Mouse (Mus musculus) MEL (cell line): ENCODE measurements around the gene Adam19. TPM values are rescaled to one million over a fixed set of nuclear protein-coding genes. Genes with fewer than 3 reads are reported as not detected.

Experiments
- DNase-seq: peaks from one replicate; pipeline ENCODE4 v3.0.0; 2011; ENCODE audit warnings: low read depth, low spot score
- H3K27ac ChIP-seq: 2 replicates; pipeline ENCODE4 v1.5.1; 2012; ENCODE audit warnings: low read depth, mild to moderate bottlenecking, control low read depth, low read length, moderate library complexity; ENCODE audit not compliant: control insufficient read depth
- H3K27me3 ChIP-seq, 2 experiments: fragments of 150-350 bp in 1 of 2; sonication (generic) in 1 of 2; 2 replicates each; pipeline ENCODE4 v1.6.1; 2012; ENCODE audit warnings: low read length in 2 of 2, mild to moderate bottlenecking in 2 of 2, improper control_type of control experiment in 1 of 2, moderate library complexity in 1 of 2; ENCODE audit not compliant: insufficient read depth in 2 of 2, control insufficient read depth in 1 of 2
- H3K36me3 ChIP-seq, 2 experiments: 2 replicates each; pipeline ENCODE4 v1.6.1; 2012 to 2014; ENCODE audit warnings: low read length in 2 of 2, improper control_type of control experiment in 1 of 2, inconsistent platforms in 1 of 2, mild to moderate bottlenecking in 1 of 2; ENCODE audit not compliant: insufficient read depth in 2 of 2, control insufficient read depth in 1 of 2
- H3K4me1 ChIP-seq, 2 experiments: fragments of 150-350 bp in 1 of 2; sonication (generic) in 1 of 2; 2 replicates each; pipeline ENCODE4 v1.6.1; 2012; ENCODE audit warnings: low read length in 2 of 2, improper control_type of control experiment in 1 of 2, mild to moderate bottlenecking in 1 of 2; ENCODE audit not compliant: insufficient read depth in 2 of 2, control insufficient read depth in 1 of 2
- H3K4me3 ChIP-seq, 2 experiments: fragments of 150-350 bp in 1 of 2; sonication (generic) in 1 of 2; 2 replicates each; pipeline ENCODE4 v1.5.1; 2012; ENCODE audit warnings: low read depth in 2 of 2, low read length in 2 of 2, mild to moderate bottlenecking in 2 of 2, moderate library complexity in 2 of 2, control low read depth in 1 of 2, improper control_type of control experiment in 1 of 2; ENCODE audit not compliant: control insufficient read depth in 1 of 2, insufficient read depth in 1 of 2
- H3K79me2 ChIP-seq: 2 replicates; pipeline ENCODE4 v1.6.1; 2012; ENCODE audit warnings: mild to moderate bottlenecking, low read length, moderate library complexity; ENCODE audit not compliant: control insufficient read depth, poor library complexity, insufficient read depth
- H3K9ac ChIP-seq: 2 replicates; pipeline ENCODE4 v1.6.1; 2012; ENCODE audit warnings: low read depth, mild to moderate bottlenecking, control low read depth, low read length, moderate library complexity; ENCODE audit not compliant: control insufficient read depth, poor library complexity, severe bottlenecking
- H3K9me3 ChIP-seq: fragments of 150-350 bp; sonication (generic); replicated peaks from 2 replicates; pipeline ENCODE4 v1.6.1; 2012; ENCODE audit warnings: mild to moderate bottlenecking, low read length, improper control_type of control experiment, moderate library complexity; ENCODE audit not compliant: insufficient read depth
- BHLHE40 ChIP-seq: IDR thresholded peaks from 2 replicates; pipeline ENCODE4 v1.6.1; 2012; ENCODE audit warnings: low read depth, mild to moderate bottlenecking, inconsistent platforms, low read length, improper control_type of control experiment, borderline replicate concordance
- CHD2 ChIP-seq: IDR thresholded peaks from 2 replicates; pipeline ENCODE4 v1.6.1; 2011; ENCODE audit warnings: low read length, improper control_type of control experiment
- CTCF ChIP-seq, 3 experiments: IDR thresholded peaks in 2 of 3; conservative IDR thresholded peaks in 1 of 3; 2 replicates each; pipeline ENCODE4 v1.5.1; 2011 to 2012; ENCODE audit warnings: low read length in 3 of 3, low read depth in 2 of 3, mild to moderate bottlenecking in 2 of 3, improper control_type of control experiment in 1 of 3, inconsistent platforms in 1 of 3, mixed read lengths in 1 of 3, moderate library complexity in 1 of 3; ENCODE audit not compliant: control insufficient read depth in 1 of 3, insufficient read depth in 1 of 3, poor library complexity in 1 of 3, severe bottlenecking in 1 of 3
- ELF1 ChIP-seq: IDR thresholded peaks from 2 replicates; pipeline ENCODE4 v1.6.1; 2014; ENCODE audit warnings: low read depth, mild to moderate bottlenecking, inconsistent platforms, low read length, improper control_type of control experiment, moderate library complexity
- EP300 ChIP-seq, 2 experiments: IDR thresholded peaks; 2 replicates each; pipeline ENCODE4 v1.6.1; 2011; ENCODE audit warnings: improper control_type of control experiment in 2 of 2, low read length in 2 of 2, low read depth in 1 of 2, mild to moderate bottlenecking in 1 of 2
- ETS1 ChIP-seq: IDR thresholded peaks from 2 replicates; pipeline ENCODE4 v1.6.1; 2012; ENCODE audit warnings: low read depth, mild to moderate bottlenecking, inconsistent platforms, low read length, improper control_type of control experiment, moderate library complexity
- GATA1 ChIP-seq: IDR thresholded peaks from 2 replicates; pipeline ENCODE4 v1.6.1; 2011; ENCODE audit warnings: low read depth, low read length, improper control_type of control experiment
- HCFC1 ChIP-seq: IDR thresholded peaks from 2 replicates; pipeline ENCODE4 v1.6.1; 2012; ENCODE audit warnings: low read depth, mild to moderate bottlenecking, inconsistent platforms, low read length, improper control_type of control experiment, moderate library complexity
- JUND ChIP-seq: IDR thresholded peaks from 2 replicates; pipeline ENCODE4 v1.6.1; 2011; ENCODE audit warnings: low read depth, mild to moderate bottlenecking, improper control_type of control experiment, low read length
- KAT2A ChIP-seq: conservative IDR thresholded peaks from 2 replicates; pipeline ENCODE4 v1.6.1; 2012; ENCODE audit warnings: low read depth, low read length, improper control_type of control experiment, inconsistent platforms
- MAFK ChIP-seq: IDR thresholded peaks from 2 replicates; pipeline ENCODE4 v1.6.1; 2011; ENCODE audit warnings: low read depth, mild to moderate bottlenecking, low read length, improper control_type of control experiment, borderline replicate concordance
- MAX ChIP-seq: IDR thresholded peaks from 2 replicates; pipeline ENCODE4 v1.6.1; 2011; ENCODE audit warnings: low read length, improper control_type of control experiment
- MAZ ChIP-seq: IDR thresholded peaks from 2 replicates; pipeline ENCODE4 v1.6.1; 2012; ENCODE audit warnings: low read depth, mild to moderate bottlenecking, inconsistent platforms, low read length, improper control_type of control experiment
- MYC ChIP-seq: IDR thresholded peaks from 2 replicates; pipeline ENCODE4 v1.6.1; 2011; ENCODE audit warnings: low read depth, mild to moderate bottlenecking, low read length, improper control_type of control experiment, moderate library complexity
- NELFE ChIP-seq: IDR thresholded peaks from 2 replicates; pipeline ENCODE4 v1.6.1; 2011; ENCODE audit warnings: low read depth, low read length, improper control_type of control experiment
- NRF1 ChIP-seq: IDR thresholded peaks from 2 replicates; pipeline ENCODE4 v1.6.1; 2014; ENCODE audit warnings: low read depth, mild to moderate bottlenecking, inconsistent platforms, low read length, improper control_type of control experiment, moderate library complexity; ENCODE audit not compliant: poor library complexity, insufficient read depth, severe bottlenecking
- POLR2AphosphoS5 ChIP-seq: IDR thresholded peaks from 2 replicates; pipeline ENCODE4 v1.6.1; 2012; ENCODE audit warnings: low read depth, borderline replicate concordance, mild to moderate bottlenecking, inconsistent platforms, low read length, moderate library complexity, mixed read lengths
- RAD21 ChIP-seq: IDR thresholded peaks from 2 replicates; pipeline ENCODE4 v1.6.1; 2011; ENCODE audit warnings: mild to moderate bottlenecking, low read depth, low read length, improper control_type of control experiment
- SIN3A ChIP-seq: IDR thresholded peaks from 2 replicates; pipeline ENCODE4 v1.6.1; 2012; ENCODE audit warnings: low read length, improper control_type of control experiment, inconsistent platforms
- SMC3 ChIP-seq: IDR thresholded peaks from 2 replicates; pipeline ENCODE4 v1.6.1; 2011; ENCODE audit warnings: low read depth, low read length, improper control_type of control experiment
- TAL1 ChIP-seq: IDR thresholded peaks from 2 replicates; pipeline ENCODE4 v1.6.1; 2012; ENCODE audit warnings: mild to moderate bottlenecking, inconsistent platforms, low read length, moderate library complexity, mixed read lengths
- TBP ChIP-seq: IDR thresholded peaks from 2 replicates; pipeline ENCODE4 v1.8.0; 2011; ENCODE audit warnings: low read depth, low read length, improper control_type of control experiment
- USF1 ChIP-seq: IDR thresholded peaks from 2 replicates; pipeline ENCODE4 v1.6.1; 2014; ENCODE audit warnings: low read depth, mild to moderate bottlenecking, inconsistent platforms, low read length, improper control_type of control experiment, moderate library complexity
- USF2 ChIP-seq, 2 experiments: IDR thresholded peaks; 2 replicates each; pipeline ENCODE4 v1.6.1; 2011 to 2012; ENCODE audit warnings: improper control_type of control experiment in 2 of 2, low read length in 2 of 2, borderline replicate concordance in 1 of 2, inconsistent platforms in 1 of 2, low read depth in 1 of 2, mild to moderate bottlenecking in 1 of 2; ENCODE audit not compliant: insufficient read depth in 1 of 2
- ZKSCAN1 ChIP-seq: IDR thresholded peaks from 2 replicates; pipeline ENCODE4 v1.6.1; 2012; ENCODE audit warnings: low read depth, mild to moderate bottlenecking, inconsistent platforms, low read length, improper control_type of control experiment, moderate library complexity
- polyA plus RNA-seq, 2 experiments: library from polyadenylated mRNA; stranded (reverse) in 1 of 2; unstranded in 1 of 2; fragments of >175 nt in 1 of 2; fragments of >200 nt in 1 of 2; gene quantifications; 2 replicates each; pipeline versions ENCODE4 v1.2.1 to v1.2.4; 2012; ENCODE audit warnings: low replicate concordance in 2 of 2, low read depth in 1 of 2; ENCODE audit not compliant: insufficient read length in 2 of 2, insufficient read depth in 1 of 2, missing spikeins in 1 of 2
- total RNA-seq: library from RNA; depleted of rRNA; stranded (reverse); fragments of 300-350 nt; gene quantifications from 2 replicates; pipeline ENCODE4 v1.2.3, GENCODE M21; 2012

The Adam19 gene
- total and polyA plus RNA-seq, 3 experiments = 0.12 to 0.19 TPM; not detected in 1

- no peak overlapping the region for H3K4me3 ChIP-seq
- DNase-seq = no peak
- H3K36me3 ChIP-seq = no peaks in the 10 kb centered on the region
- H3K79me2 ChIP-seq = no peaks in the 10 kb centered on the region
- peaks cover 5 to 9% of the 10 kb centered on the region in 2 experiments; a peak in 2 of 4 replicates for H3K27me3 ChIP-seq
- no peak overlapping the region for H3K27ac ChIP-seq
- H3K9me3 ChIP-seq = no peaks in the 10 kb centered on the region
- H3K9ac ChIP-seq = no peak overlapping the region
- H3K4me1 ChIP-seq = no peaks in the 10 kb centered on the region
- TF ChIP-seq GATA1 = no peak
- no peak for TF ChIP-seq ELF1
- TF ChIP-seq ZKSCAN1 = no peak
- no peak for TF ChIP-seq USF1
- no peak for TF ChIP-seq POLR2AphosphoS5
These were observed 55.1 kb downstream of the Adam19 start for GRCm38 (mm10) chr11:46110945-46111287.

DNA sequence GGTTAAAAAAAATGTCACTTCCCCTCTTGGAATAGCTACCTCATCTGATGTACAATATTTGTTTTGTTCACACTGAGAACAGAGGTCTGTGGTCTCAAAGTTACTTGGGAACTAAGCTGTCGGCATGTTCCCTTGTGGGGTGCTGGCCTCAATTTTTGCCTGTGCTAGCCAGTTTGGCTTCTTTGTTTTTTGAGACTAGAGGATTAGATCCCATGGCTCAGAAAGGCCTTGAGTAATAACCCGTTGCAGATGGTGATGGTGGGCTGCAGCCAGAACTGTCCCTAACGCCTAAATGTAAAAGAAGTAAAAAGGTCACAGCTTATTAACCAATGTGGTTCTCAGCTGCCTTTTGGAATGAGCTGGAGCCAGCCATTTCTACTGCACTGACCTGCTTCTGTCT lies 57.4 kb downstream of the Adam19 start:
- H3K27ac ChIP-seq = no peak overlapping the region
- no peaks in the 10 kb centered on the region for H3K36me3 ChIP-seq
- TF ChIP-seq SIN3A = no peak
- TF ChIP-seq MAZ = no peak
- no peak for TF ChIP-seq POLR2AphosphoS5
- no peak for TF ChIP-seq HCFC1
- no peak for TF ChIP-seq EP300 (IDR thresholded peaks at IDR 0.05; ENCODE audit: low read depth in 1 of 2, low read length in 2 of 2)
- TF ChIP-seq ETS1 = no peak
- no peak for TF ChIP-seq CTCF (IDR thresholded peaks at IDR 0.05 in 2 of 3, conservative IDR thresholded peaks at IDR 0.05 in 1 of 3; ENCODE audit: control insufficient read depth in 1 of 3, insufficient read depth in 1 of 3, low read depth in 2 of 3, low read length in 3 of 3, poor library complexity in 1 of 3, severe bottlenecking in 1 of 3)
- no peak for TF ChIP-seq NELFE
- no peak overlapping the region for H3K4me3 ChIP-seq
- DNase-seq = no peak
- no peaks in the 10 kb centered on the region for H3K4me1 ChIP-seq
- H3K79me2 ChIP-seq = no peaks in the 10 kb centered on the region
- no peaks in the 10 kb centered on the region for H3K9me3 ChIP-seq
- no peak overlapping the region for H3K9ac ChIP-seq
- peaks cover 12 to 13% of the 10 kb centered on the region in 2 experiments; a peak in 3 of 4 replicates for H3K27me3 ChIP-seq

GRCm38 (mm10) chr11:46114221-46114620 lies 58.4 kb downstream of the Adam19 start:
- no peak for DNase-seq
- no peaks in the 10 kb centered on the region for H3K9me3 ChIP-seq
- no peak overlapping the region for H3K27ac ChIP-seq
- H3K4me1 ChIP-seq = no peaks in the 10 kb centered on the region
- no peaks in the 10 kb centered on the region for H3K36me3 ChIP-seq
- H3K79me2 ChIP-seq = no peaks in the 10 kb centered on the region
- peaks cover 12 to 16% of the 10 kb centered on the region in 2 experiments; a peak in 3 of 4 replicates for H3K27me3 ChIP-seq
- no peak overlapping the region for H3K4me3 ChIP-seq
- no peak overlapping the region for H3K9ac ChIP-seq
- no peak for TF ChIP-seq TAL1
- no peak for TF ChIP-seq ZKSCAN1
- TF ChIP-seq JUND = no peak
- TF ChIP-seq MYC = no peak
- no peak for TF ChIP-seq CHD2
- TF ChIP-seq TBP = no peak
- TF ChIP-seq ELF1 = no peak
- TF ChIP-seq MAFK = no peak
- no peak for TF ChIP-seq USF1
- TF ChIP-seq MAZ = no peak
- TF ChIP-seq ETS1 = no peak
- TF ChIP-seq EP300 (IDR thresholded peaks at IDR 0.05; ENCODE audit: low read depth in 1 of 2, low read length in 2 of 2) = no peak
- TF ChIP-seq KAT2A = no peak
- no peak for TF ChIP-seq MAX
- no peak for TF ChIP-seq SMC3
- no peak for TF ChIP-seq HCFC1
- TF ChIP-seq USF2 (IDR thresholded peaks at IDR 0.05; ENCODE audit: borderline replicate concordance in 1 of 2, insufficient read depth in 1 of 2, low read depth in 1 of 2, low read length in 2 of 2) = no peak
- TF ChIP-seq BHLHE40 = no peak
- no peak for TF ChIP-seq RAD21
- no peak for TF ChIP-seq NRF1
